Mouse (Mus musculus) CH12.LX (cell line): ENCODE data around the gene Zdhhc20. TPM values are rescaled to one million over a fixed set of nuclear protein-coding genes. Genes with fewer than 3 reads are reported as not detected.

Source experiments
- DNase-seq: peaks from one replicate; pipeline ENCODE4 v3.0.0-alpha.2; 2013; ENCODE audit errors: extremely low read depth
- H3K27ac ChIP-seq: 2 replicates; pipeline ENCODE4 v1.5.1; 2012; ENCODE audit warnings: low read depth, mild to moderate bottlenecking, control low read depth, moderate library complexity; ENCODE audit not compliant: insufficient read depth
- H3K27me3 ChIP-seq: replicated peaks from 2 replicates; pipeline ENCODE3; 2012; ENCODE audit warnings: inconsistent platforms
- H3K36me3 ChIP-seq, 2 experiments: replicated peaks in 1 of 2; 2 replicates each; pipeline versions ENCODE3 to v1.6.1; 2012; ENCODE audit warnings: inconsistent platforms in 1 of 2, low read length in 1 of 2, mild to moderate bottlenecking in 1 of 2, mixed read lengths in 1 of 2, moderate library complexity in 1 of 2; ENCODE audit not compliant: control insufficient read depth in 1 of 2, insufficient read depth in 1 of 2
- H3K4me1 ChIP-seq, 2 experiments: 2 replicates each; pipeline ENCODE4 v1.6.1; 2012; ENCODE audit warnings: inconsistent platforms in 1 of 2, moderate library complexity in 1 of 2; ENCODE audit not compliant: insufficient read depth in 2 of 2, control insufficient read depth in 1 of 2
- H3K4me2 ChIP-seq: 2 replicates; pipeline ENCODE4 v1.6.1; 2012; ENCODE audit warnings: low read depth, mild to moderate bottlenecking, control low read depth; ENCODE audit not compliant: poor library complexity, insufficient read depth, severe bottlenecking
- H3K4me3 ChIP-seq, 3 experiments: fragments of 150-350 bp in 1 of 3; sonication (generic) in 1 of 3; replicated peaks in 1 of 3; 2 replicates each; pipeline versions ENCODE3 to v1.5.1; 2011 to 2012; ENCODE audit warnings: low read depth in 2 of 3, low read length in 2 of 3, mild to moderate bottlenecking in 2 of 3, moderate library complexity in 2 of 3, control low read depth in 1 of 3, improper control_type of control experiment in 1 of 3, inconsistent platforms in 1 of 3, mixed read lengths in 1 of 3; ENCODE audit not compliant: poor library complexity in 1 of 3
- H3K79me2 ChIP-seq: replicated peaks from 2 replicates; pipeline ENCODE4 v1.6.1; 2012; ENCODE audit warnings: mild to moderate bottlenecking, moderate library complexity; ENCODE audit not compliant: control insufficient read depth, poor library complexity, insufficient read depth, severe bottlenecking; ENCODE audit errors: extremely low read depth
- H3K9ac ChIP-seq: 2 replicates; pipeline ENCODE4 v1.6.1; 2012; ENCODE audit warnings: low read depth, mild to moderate bottlenecking, control low read depth, moderate library complexity; ENCODE audit not compliant: insufficient read depth
- H3K9me3 ChIP-seq: replicated peaks from 2 replicates; pipeline ENCODE3; 2012; ENCODE audit warnings: low read length, inconsistent platforms, mixed read lengths
- BHLHE40 ChIP-seq: IDR thresholded peaks from 2 replicates; pipeline ENCODE4 v1.6.1; 2011; ENCODE audit warnings: mild to moderate bottlenecking, low read depth, low read length, improper control_type of control experiment
- CHD1 ChIP-seq: IDR thresholded peaks from 2 replicates; pipeline ENCODE4 v1.6.1; 2012; ENCODE audit warnings: low read depth, low read length, improper control_type of control experiment, inconsistent platforms
- CHD2 ChIP-seq: IDR thresholded peaks from 2 replicates; pipeline ENCODE4 v1.6.1; 2011; ENCODE audit warnings: low read length, improper control_type of control experiment
- CTCF ChIP-seq, 2 experiments: IDR thresholded peaks in 1 of 2; conservative IDR thresholded peaks in 1 of 2; 2 replicates each; pipeline ENCODE4 v1.5.1; 2011 to 2012; ENCODE audit warnings: low read depth in 2 of 2, low read length in 2 of 2, improper control_type of control experiment in 1 of 2, inconsistent platforms in 1 of 2, mild to moderate bottlenecking in 1 of 2, moderate library complexity in 1 of 2
- E2F4 ChIP-seq: IDR thresholded peaks from 2 replicates; pipeline ENCODE4 v1.6.1; 2011; ENCODE audit warnings: low read depth, low read length, improper control_type of control experiment; ENCODE audit not compliant: insufficient replicate concordance
- ELF1 ChIP-seq: IDR thresholded peaks from 2 replicates; pipeline ENCODE4 v1.6.1; 2014; ENCODE audit warnings: low read depth, mild to moderate bottlenecking, inconsistent platforms, low read length, improper control_type of control experiment
- EP300 ChIP-seq: IDR thresholded peaks from 2 replicates; pipeline ENCODE4 v1.6.1; 2011; ENCODE audit warnings: low read length, improper control_type of control experiment
- ETS1 ChIP-seq: conservative IDR thresholded peaks from 2 replicates; pipeline ENCODE4 v1.6.1; 2012; ENCODE audit warnings: low read depth, mild to moderate bottlenecking, inconsistent platforms, low read length, improper control_type of control experiment, moderate library complexity
- GABPA ChIP-seq: IDR thresholded peaks from 2 replicates; pipeline ENCODE4 v1.6.1; 2012; ENCODE audit warnings: low read depth, low read length, improper control_type of control experiment, inconsistent platforms; ENCODE audit not compliant: insufficient replicate concordance
- HCFC1 ChIP-seq: IDR thresholded peaks from 2 replicates; pipeline ENCODE4 v1.6.1; 2012; ENCODE audit warnings: low read depth, mild to moderate bottlenecking, inconsistent platforms, low read length, improper control_type of control experiment
- IRF4 ChIP-seq: IDR thresholded peaks from 2 replicates; pipeline ENCODE4 v1.6.1; 2014; ENCODE audit warnings: low read depth, mild to moderate bottlenecking, inconsistent platforms, low read length, improper control_type of control experiment
- JUN ChIP-seq: IDR thresholded peaks from 2 replicates; pipeline ENCODE4 v1.6.1; 2011; ENCODE audit warnings: low read depth, mild to moderate bottlenecking, low read length, improper control_type of control experiment, moderate library complexity; ENCODE audit not compliant: insufficient read depth
- JUND ChIP-seq: conservative IDR thresholded peaks from 2 replicates; pipeline ENCODE4 v1.6.1; 2011; ENCODE audit warnings: low read depth, low read length, improper control_type of control experiment
- KAT2A ChIP-seq: IDR thresholded peaks from 2 replicates; pipeline ENCODE4 v1.6.1; 2012; ENCODE audit warnings: low read length, improper control_type of control experiment, inconsistent platforms; ENCODE audit not compliant: insufficient replicate concordance
- MAFK ChIP-seq: IDR thresholded peaks from 2 replicates; pipeline ENCODE4 v1.6.1; 2011; ENCODE audit warnings: low read length, improper control_type of control experiment; ENCODE audit not compliant: insufficient replicate concordance
- MAX ChIP-seq: IDR thresholded peaks from 2 replicates; pipeline ENCODE4 v1.6.1; 2011; ENCODE audit warnings: low read length, improper control_type of control experiment
- MAZ ChIP-seq: IDR thresholded peaks from 2 replicates; pipeline ENCODE4 v1.6.1; 2012; ENCODE audit warnings: low read depth, mild to moderate bottlenecking, inconsistent platforms, low read length, improper control_type of control experiment, moderate library complexity
- MEF2A ChIP-seq: IDR thresholded peaks from 2 replicates; pipeline ENCODE4 v1.6.1; 2014; ENCODE audit warnings: low read depth, mild to moderate bottlenecking, inconsistent platforms, low read length, improper control_type of control experiment, borderline replicate concordance
- MXI1 ChIP-seq: IDR thresholded peaks from 2 replicates; pipeline ENCODE4 v1.6.1; 2011; ENCODE audit warnings: mild to moderate bottlenecking, low read depth, low read length, improper control_type of control experiment
- MYC ChIP-seq: IDR thresholded peaks from 2 replicates; pipeline ENCODE4 v1.6.1; 2011; ENCODE audit warnings: low read depth, mild to moderate bottlenecking, improper control_type of control experiment, low read length
- NELFE ChIP-seq: IDR thresholded peaks from 2 replicates; pipeline ENCODE4 v1.6.1; 2011; ENCODE audit warnings: low read depth, low read length, improper control_type of control experiment
- NRF1 ChIP-seq: IDR thresholded peaks from 2 replicates; pipeline ENCODE4 v1.6.1; 2014; ENCODE audit warnings: low read depth, mild to moderate bottlenecking, inconsistent platforms, low read length, improper control_type of control experiment, moderate library complexity
- PAX5 ChIP-seq: IDR thresholded peaks from 2 replicates; pipeline ENCODE4 v1.6.1; 2012; ENCODE audit warnings: low read length, inconsistent platforms, mixed read lengths
- POLR2A ChIP-seq: IDR thresholded peaks from 2 replicates; pipeline ENCODE4 v1.6.1; 2011; ENCODE audit warnings: low read depth, mild to moderate bottlenecking, improper control_type of control experiment, low read length
- POLR2AphosphoS2 ChIP-seq: IDR thresholded peaks from 2 replicates; pipeline ENCODE4 v1.6.1; 2011; ENCODE audit warnings: low read depth, low read length, improper control_type of control experiment
- RAD21 ChIP-seq: IDR thresholded peaks from 2 replicates; pipeline ENCODE4 v1.6.1; 2011; ENCODE audit warnings: low read depth, mild to moderate bottlenecking, low read length, improper control_type of control experiment, moderate library complexity
- RCOR1 ChIP-seq: conservative IDR thresholded peaks from 2 replicates; pipeline ENCODE4 v1.6.1; 2012; ENCODE audit warnings: low read depth, mild to moderate bottlenecking, inconsistent platforms, low read length, improper control_type of control experiment
- SIN3A ChIP-seq: IDR thresholded peaks from 2 replicates; pipeline ENCODE4 v1.6.1; 2012; ENCODE audit warnings: low read length, improper control_type of control experiment, inconsistent platforms
- SMC3 ChIP-seq: IDR thresholded peaks from 2 replicates; pipeline ENCODE4 v1.6.1; 2011; ENCODE audit warnings: low read depth, low read length, improper control_type of control experiment
- TBP ChIP-seq: conservative IDR thresholded peaks from 2 replicates; pipeline ENCODE4 v1.6.1; 2011; ENCODE audit warnings: low read depth, low read length, improper control_type of control experiment
- TCF12 ChIP-seq: IDR thresholded peaks from 2 replicates; pipeline ENCODE4 v1.6.1; 2014; ENCODE audit warnings: low read depth, mild to moderate bottlenecking, inconsistent platforms, low read length, improper control_type of control experiment
- UBTF ChIP-seq: IDR thresholded peaks from 2 replicates; pipeline ENCODE4 v1.6.1; 2012; ENCODE audit warnings: low read depth, mild to moderate bottlenecking, inconsistent platforms, low read length, improper control_type of control experiment, moderate library complexity
- USF1 ChIP-seq: IDR thresholded peaks from 2 replicates; pipeline ENCODE4 v1.6.1; 2014; ENCODE audit warnings: low read depth, mild to moderate bottlenecking, inconsistent platforms, low read length, improper control_type of control experiment
- USF2 ChIP-seq: conservative IDR thresholded peaks from 2 replicates; pipeline ENCODE4 v1.6.1; 2011; ENCODE audit warnings: low read depth, low read length, improper control_type of control experiment
- ZC3H11A ChIP-seq: IDR thresholded peaks from 2 replicates; pipeline ENCODE4 v1.6.1; 2012; ENCODE audit warnings: low read depth, mild to moderate bottlenecking, inconsistent platforms, low read length, improper control_type of control experiment
- ZKSCAN1 ChIP-seq: IDR thresholded peaks from 2 replicates; pipeline ENCODE4 v1.6.1; 2012; ENCODE audit warnings: low read depth, inconsistent platforms, low read length, improper control_type of control experiment, borderline replicate concordance
- ZMIZ1 ChIP-seq: IDR thresholded peaks from 2 replicates; pipeline ENCODE4 v1.6.1; 2012; ENCODE audit warnings: low read depth, mild to moderate bottlenecking, inconsistent platforms, low read length, improper control_type of control experiment
- ZNF384 ChIP-seq: IDR thresholded peaks from 2 replicates; pipeline ENCODE4 v1.6.1; 2012; ENCODE audit warnings: low read depth, low read length, improper control_type of control experiment, inconsistent platforms
- dilution Hi-C: fragments of 300-500 bp; cut with MboI; formaldehyde crosslinking; loops from 2 replicates; pipeline ENCODE4 v1.14.3; 2020; ENCODE audit warnings: low sequenced_read_pairs; ENCODE audit not compliant: extremely low pct_unique_long_range_greater_than_20kb, extremely low pct_ligation_motif_present
- in situ Hi-C: fragments of 300-500 bp; cut with MboI; formaldehyde crosslinking; loops from 3 replicates; pipeline ENCODE4 v1.14.3; 2019; ENCODE audit warnings: low sequenced_read_pairs, low pct_ligation_motif_present, low pct_unique_long_range_greater_than_20kb, mixed read lengths
- polyA plus RNA-seq: library from polyadenylated mRNA; unstranded; fragments of >175 nt; gene quantifications from 2 replicates; pipeline ENCODE4 v1.2.1, GENCODE M21; 2012; ENCODE audit warnings: low read depth; ENCODE audit not compliant: insufficient read length
- total RNA-seq, 2 experiments: library from RNA; depleted of rRNA; stranded (reverse); fragments of 300-350 nt in 1 of 2; fragments of >200 nt in 1 of 2; gene quantifications; 2 replicates each; pipeline ENCODE4 v1.2.3; 2012 to 2014

The Zdhhc20 gene
- total and polyA plus RNA-seq, 3 experiments, result 10.4 to 41.3 (median 27.4) TPM

- H3K27ac ChIP-seq, result peak overlapping the region; percentile 31
- peaks cover 10 to 47% of the 10 kb centered on the region in 2 experiments for H3K36me3 ChIP-seq
- peak; percentile 32 for DNase-seq
- H3K4me2 ChIP-seq, result peak overlapping the region; percentile 98
- H3K27me3 ChIP-seq, result no peaks in the 10 kb centered on the region
- peak overlapping the region; percentile 73 to 99 (median 93) for H3K4me3 ChIP-seq
- no peak for TF ChIP-seq MEF2A
- no peak for TF ChIP-seq NRF1
- TF ChIP-seq ZMIZ1, result no peak
- TF ChIP-seq ETS1, result no peak
- no peak for TF ChIP-seq HCFC1
- TF ChIP-seq MAX, result no peak
- no peak for TF ChIP-seq GABPA
- no peak for TF ChIP-seq PAX5
- no peak for TF ChIP-seq EP300
- TF ChIP-seq MAZ, result no peak
- TF ChIP-seq TBP, result no peak
- no peak for TF ChIP-seq MAFK
- TF ChIP-seq CTCF (conservative IDR thresholded peaks at IDR 0.05 in 1 of 2, IDR thresholded peaks at IDR 0.05 in 1 of 2; ENCODE audit: low read depth in 2 of 2, low read length in 2 of 2), result peak in 1 of 2 experiments; percentile 53; a peak in 2 of 4 replicates
- TF ChIP-seq TCF12, result no peak
- TF ChIP-seq ZKSCAN1, result no peak
- no peak; the same call in 1 of the 2 replicates for TF ChIP-seq POLR2A
- no peak for TF ChIP-seq USF2
- TF ChIP-seq SIN3A, result peak; percentile 55; the same call in 1 of the 2 replicates
- no peak for TF ChIP-seq KAT2A
- TF ChIP-seq ZNF384, result no peak
- TF ChIP-seq ZC3H11A, result no peak
- TF ChIP-seq ELF1, result no peak
- no peak for TF ChIP-seq CHD2
- 0 out of 2 replicates have a peak, but pooled peaks have one; percentile 9 for TF ChIP-seq IRF4
- no peak for TF ChIP-seq UBTF
- TF ChIP-seq BHLHE40, result no peak
- TF ChIP-seq CHD1, result no peak; the same call in 1 of the 2 replicates
- TF ChIP-seq E2F4, result no peak
- TF ChIP-seq JUN, result no peak
- no peak for TF ChIP-seq MYC
- no peak for TF ChIP-seq MXI1
- TF ChIP-seq RAD21, result no peak; the same call in 1 of the 2 replicates
- TF ChIP-seq RCOR1, result no peak
- no peak for TF ChIP-seq JUND
- TF ChIP-seq POLR2AphosphoS2, result 0 out of 2 replicates have a peak, but pooled peaks have one; percentile 31
- no peak for TF ChIP-seq USF1
- TF ChIP-seq NELFE, result no peak
- peak; percentile 31; the same call in 1 of the 2 replicates for TF ChIP-seq SMC3
- peaks cover 4 to 37% of the 10 kb centered on the region in 2 experiments; a peak in 3 of 4 replicates for H3K4me1 ChIP-seq
- in situ Hi-C loops (no loop called here), dilution Hi-C loops (no loop called here)
- H3K79me2 ChIP-seq, result peaks cover 43% of the 10 kb centered on the region
- peak overlapping the region; percentile 92 for H3K9ac ChIP-seq
- H3K9me3 ChIP-seq, result no peaks in the 10 kb centered on the region
Measured at GRCm38 (mm10) chr14:57827284-57827683, 62.8 kb downstream of the Zdhhc20 start.
